Mouse (Mus musculus): ENCODE data around the gene Rsbn1l. TPM values are rescaled to one million over a fixed set of nuclear protein-coding genes. Genes with fewer than 3 reads are reported as not detected.
"Not testable (repeated sequence)": the region's sequence is repeated elsewhere in the genome, so short reads cannot be mapped to it uniquely, and the experiment has no call there.

The Rsbn1l gene
- polyA plus RNA-seq, 1 experiment from 2014 or later, result 28.7 TPM

- DNase-seq (ENCODE audit: low spot score), result peak; percentile 34
Measured at GRCm38 (mm10) chr5:20950516-20950854, 5.7 kb downstream of the Rsbn1l start.

GRCm38 (mm10) chr5:20950093-20950492, 6.1 kb downstream of the Rsbn1l start:
- DNase-seq (ENCODE audit: low spot score), result no peak

GRCm38 (mm10) chr5:20946906-20947305, 9.3 kb downstream of the Rsbn1l start:
- no peak for DNase-seq (ENCODE audit: low spot score)

- DNase-seq (ENCODE audit: low spot score), result peak; percentile 74
Measured at GRCm38 (mm10) chr5:20944961-20945748, 11.0 kb downstream of the Rsbn1l start.

- DNase-seq (ENCODE audit: low spot score), result not testable (repeated sequence)
Measured at GRCm38 (mm10) chr5:20943791-20944190, 12.4 kb downstream of the Rsbn1l start.

GRCm38 (mm10) chr5:20942523-20942922, 13.7 kb downstream of the Rsbn1l start:
- DNase-seq (ENCODE audit: low spot score), result peak; percentile 14

GRCm38 (mm10) chr5:20941205-20941604, 15.0 kb downstream of the Rsbn1l start:
- DNase-seq (ENCODE audit: low spot score), result peak; percentile 84

GRCm38 (mm10) chr5:20940696-20941095, 15.5 kb downstream of the Rsbn1l start:
- no peak for DNase-seq (ENCODE audit: low spot score)

GRCm38 (mm10) chr5:20940040-20940571, 16.1 kb downstream of the Rsbn1l start:
- no peak for DNase-seq (ENCODE audit: low spot score)

GRCm38 (mm10) chr5:20938523-20938922, 17.7 kb downstream of the Rsbn1l start:
- DNase-seq (ENCODE audit: low spot score), result no peak

- no peak for DNase-seq (ENCODE audit: low spot score)
Measured at GRCm38 (mm10) chr5:20935934-20936333, 20.3 kb downstream of the Rsbn1l start.

- peak; percentile 31 for DNase-seq (ENCODE audit: low spot score)
Measured at GRCm38 (mm10) chr5:20932585-20932984, 23.6 kb downstream of the Rsbn1l start.

- DNase-seq (ENCODE audit: low spot score), result no peak
Measured at GRCm38 (mm10) chr5:20931300-20931699, 24.9 kb downstream of the Rsbn1l start.

- DNase-seq (ENCODE audit: low spot score), result no peak
Measured at GRCm38 (mm10) chr5:20930430-20930829, 25.8 kb downstream of the Rsbn1l start.

- no peak for DNase-seq (ENCODE audit: low spot score)
Measured at GRCm38 (mm10) chr5:20929669-20930151, 26.5 kb downstream of the Rsbn1l start.

GRCm38 (mm10) chr5:20925451-20925850, 30.7 kb downstream of the Rsbn1l start:
- no peak for DNase-seq (ENCODE audit: low spot score)

- DNase-seq (ENCODE audit: low spot score), result no peak
Measured at GRCm38 (mm10) chr5:20924608-20925007, 31.6 kb downstream of the Rsbn1l start.

- no peak for DNase-seq (ENCODE audit: low spot score)
Measured at GRCm38 (mm10) chr5:20919566-20919965, 36.6 kb downstream of the Rsbn1l start.

GRCm38 (mm10) chr5:20918967-20919366, 37.2 kb downstream of the Rsbn1l start:
- DNase-seq (ENCODE audit: low spot score), result no peak

GRCm38 (mm10) chr5:20913372-20914275, 42.6 kb downstream of the Rsbn1l start:
- DNase-seq (ENCODE audit: low spot score), result peak; percentile 75

- DNase-seq (ENCODE audit: low spot score), result peak; percentile 67
Measured at GRCm38 (mm10) chr5:20911741-20912140, 44.5 kb downstream of the Rsbn1l start.

- no peak for DNase-seq (ENCODE audit: low spot score)
Measured at GRCm38 (mm10) chr5:20906191-20906590, 50.0 kb downstream of the Rsbn1l start.
